Mouse (Mus musculus): ENCODE measurements around the gene Trim72. TPM values are rescaled to one million over a fixed set of nuclear protein-coding genes. Genes with fewer than 3 reads are reported as not detected.
"Not testable (repeated sequence)": the region's sequence is repeated elsewhere in the genome, so short reads cannot be mapped to it uniquely, and the experiment has no call there.

The Trim72 gene
- polyA plus RNA-seq, 1 experiment from 2014 or later = not detected

DNA sequence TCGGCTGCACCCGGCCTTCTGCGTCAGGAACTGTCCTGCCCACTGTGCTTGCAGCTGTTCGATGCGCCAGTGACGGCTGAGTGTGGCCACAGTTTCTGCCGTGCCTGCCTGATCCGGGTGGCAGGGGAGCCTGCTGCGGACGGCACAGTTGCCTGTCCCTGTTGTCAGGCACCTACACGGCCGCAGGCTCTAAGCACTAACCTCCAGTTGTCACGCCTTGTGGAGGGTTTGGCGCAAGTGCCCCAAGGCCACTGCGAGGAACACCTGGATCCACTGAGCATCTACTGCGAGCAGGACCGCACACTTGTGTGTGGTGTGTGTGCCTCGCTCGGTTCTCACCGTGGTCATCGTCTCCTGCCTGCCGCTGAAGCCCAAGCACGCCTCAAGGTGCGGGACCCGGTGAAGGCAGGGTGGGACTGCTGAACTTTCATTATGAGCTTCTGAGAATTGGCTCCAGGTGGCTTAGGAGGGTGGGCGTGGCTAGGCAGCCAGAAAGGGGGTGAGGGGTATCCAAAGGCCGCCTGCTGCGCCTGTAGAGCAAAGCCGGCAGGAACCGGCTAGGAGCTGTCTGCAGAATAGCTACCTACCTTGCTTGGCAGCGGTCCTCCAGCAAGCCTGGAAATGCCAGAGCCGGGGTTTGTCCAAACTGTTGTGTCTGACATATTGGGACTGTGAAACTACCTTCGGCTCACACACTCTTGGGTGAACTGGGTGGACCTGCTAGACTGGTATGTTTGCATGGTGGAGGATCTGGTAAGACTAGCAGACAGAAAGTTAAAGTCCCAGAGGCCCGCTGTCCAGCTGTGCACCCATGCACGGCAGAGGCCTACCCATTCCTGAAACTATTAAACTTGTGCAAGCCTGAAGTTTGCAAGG, 976 bp downstream of the Trim72 start:
- ATAC-seq (ENCODE audit: low FRiP score, low TSS enrichment) = peak; percentile 78
- peak overlapping the region; percentile 86 for H3K27ac ChIP-seq (ENCODE audit: low read depth, low read length)
- peaks cover 24% of the 10 kb centered on the region for H3K4me1 ChIP-seq (ENCODE audit: control insufficient read depth, insufficient read depth, low read length)
- no peaks in the 10 kb centered on the region for H3K9me3 ChIP-seq (ENCODE audit: control insufficient read depth, low read length)
- no peaks in the 10 kb centered on the region for H3K36me3 ChIP-seq (ENCODE audit: control insufficient read depth, insufficient read depth, low read length)
- H3K27me3 ChIP-seq (ENCODE audit: control insufficient read depth, insufficient read depth, low read length) = no peaks in the 10 kb centered on the region
- peak overlapping the region; percentile 35 for H3K4me2 ChIP-seq (replicated peaks; ENCODE audit: low read depth, low read length)
- H3K4me3 ChIP-seq (ENCODE audit: low read length) = peak overlapping the region; percentile 16
- H3K9ac ChIP-seq (ENCODE audit: low read depth, low read length) = no peak overlapping the region; the same call in 1 of the 2 replicates
- WGBS = 21% methylated on average over 35 of the region's 35 CpGs

DNA sequence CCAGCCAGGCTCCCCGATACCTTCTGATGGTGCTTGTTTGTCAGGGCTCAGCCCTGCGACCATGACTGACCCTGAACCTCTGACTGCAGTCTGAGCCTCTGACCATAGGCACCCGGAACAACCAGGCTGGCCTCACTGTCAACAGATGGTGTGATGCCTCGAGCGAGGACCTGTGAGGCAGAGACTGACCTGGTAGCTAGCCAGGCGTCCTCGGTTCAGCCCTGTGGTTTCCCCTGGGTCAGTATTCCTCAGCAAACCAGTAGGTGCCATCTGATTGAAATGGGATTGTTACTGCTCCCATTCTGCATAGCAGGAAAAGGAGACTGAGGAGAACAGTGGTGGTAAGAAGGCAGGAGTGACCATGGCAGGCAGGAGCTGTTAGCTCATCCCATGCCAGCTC, 2.4 kb downstream of the Trim72 start:
- H3K4me3 ChIP-seq (ENCODE audit: low read length) = no peak overlapping the region
- WGBS = 67% methylated on average over 7 of the region's 7 CpGs
- H3K27ac ChIP-seq (ENCODE audit: low read depth, low read length) = peak overlapping the region; percentile 86
- H3K27me3 ChIP-seq (ENCODE audit: control insufficient read depth, insufficient read depth, low read length) = no peaks in the 10 kb centered on the region
- no peaks in the 10 kb centered on the region for H3K9me3 ChIP-seq (ENCODE audit: control insufficient read depth, low read length)
- no peak overlapping the region for H3K9ac ChIP-seq (ENCODE audit: low read depth, low read length)
- no peak for ATAC-seq (ENCODE audit: low FRiP score, low TSS enrichment)
- peaks cover 24% of the 10 kb centered on the region for H3K4me1 ChIP-seq (ENCODE audit: control insufficient read depth, insufficient read depth, low read length)
- H3K36me3 ChIP-seq (ENCODE audit: control insufficient read depth, insufficient read depth, low read length) = no peaks in the 10 kb centered on the region
- no peak overlapping the region for H3K4me2 ChIP-seq (replicated peaks; ENCODE audit: low read depth, low read length)

DNA sequence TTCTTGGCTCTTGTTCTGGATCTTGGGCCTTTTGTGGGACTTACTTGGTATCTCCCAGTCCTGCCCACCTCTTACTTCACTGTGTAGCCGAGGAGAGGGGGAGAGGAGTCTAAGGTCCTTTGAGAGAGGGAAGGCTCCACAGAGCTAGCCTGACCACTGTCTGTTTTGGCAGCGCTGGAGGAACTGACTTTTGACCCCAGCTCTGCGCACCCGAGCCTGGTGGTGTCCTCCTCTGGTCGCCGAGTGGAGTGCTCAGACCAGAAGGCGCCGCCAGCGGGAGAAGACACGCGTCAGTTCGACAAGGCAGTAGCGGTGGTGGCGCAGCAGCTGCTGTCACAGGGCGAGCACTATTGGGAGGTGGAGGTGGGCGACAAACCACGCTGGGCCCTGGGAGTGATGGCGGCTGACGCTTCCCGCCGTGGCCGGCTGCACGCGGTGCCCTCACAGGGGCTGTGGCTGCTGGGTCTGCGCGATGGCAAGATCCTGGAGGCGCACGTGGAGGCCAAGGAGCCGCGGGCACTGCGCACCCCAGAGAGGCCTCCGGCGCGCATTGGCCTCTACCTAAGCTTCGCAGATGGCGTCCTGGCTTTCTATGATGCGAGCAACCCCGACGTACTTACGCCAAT, 6.1 kb downstream of the Trim72 start:
- H3K4me2 ChIP-seq (replicated peaks; ENCODE audit: low read depth, low read length) = no peak overlapping the region; the same call in 1 of the 2 replicates
- peak; percentile 45; the same call in 1 of the 2 replicates for ATAC-seq (ENCODE audit: low FRiP score, low TSS enrichment)
- WGBS = 53% methylated on average over 40 of the region's 40 CpGs
- no peak overlapping the region for H3K4me3 ChIP-seq (ENCODE audit: low read length)
- no peaks in the 10 kb centered on the region for H3K36me3 ChIP-seq (ENCODE audit: control insufficient read depth, insufficient read depth, low read length)
- H3K27me3 ChIP-seq (ENCODE audit: control insufficient read depth, insufficient read depth, low read length) = no peaks in the 10 kb centered on the region
- H3K27ac ChIP-seq (ENCODE audit: low read depth, low read length) = no peak overlapping the region
- H3K9ac ChIP-seq (ENCODE audit: low read depth, low read length) = peak overlapping the region; percentile 12; the same call in 1 of the 2 replicates
- H3K4me1 ChIP-seq (ENCODE audit: control insufficient read depth, insufficient read depth, low read length) = peaks cover 10% of the 10 kb centered on the region; the same call in 1 of the 2 replicates
- H3K9me3 ChIP-seq (ENCODE audit: control insufficient read depth, low read length) = no peaks in the 10 kb centered on the region

DNA sequence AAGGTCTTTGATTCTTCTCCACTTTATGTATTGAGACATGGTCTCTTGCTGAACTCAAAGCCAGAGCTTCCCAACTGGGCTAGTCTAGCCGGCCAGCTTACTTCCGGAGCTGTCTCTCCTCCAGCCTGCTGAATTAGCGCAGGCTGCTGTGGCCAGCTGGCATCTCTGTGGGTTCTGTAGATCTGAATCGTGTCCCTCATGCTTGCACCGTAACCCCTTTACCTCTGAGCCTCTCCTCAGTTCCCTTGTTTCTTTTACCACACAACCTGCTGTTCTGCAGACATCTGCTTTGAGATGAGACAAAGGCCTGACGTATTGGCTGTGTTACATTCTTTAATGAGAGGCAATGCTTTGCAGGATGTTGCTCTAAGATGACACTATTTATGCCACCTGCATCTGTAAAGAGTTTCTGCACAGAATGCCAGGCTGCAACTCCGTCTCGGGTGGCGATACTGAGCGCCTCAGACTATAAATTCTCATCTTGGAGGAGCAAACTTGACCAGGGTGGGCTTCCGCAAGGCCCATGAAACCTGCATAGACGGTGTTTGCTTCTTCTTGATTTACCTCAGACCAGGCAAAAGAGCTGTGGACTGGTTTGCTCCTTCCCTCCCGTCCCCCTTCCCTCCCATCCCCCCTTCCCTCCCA, 8.5 kb downstream of the Trim72 start:
- no peak overlapping the region for H3K27ac ChIP-seq (ENCODE audit: low read depth, low read length)
- H3K4me1 ChIP-seq (ENCODE audit: control insufficient read depth, insufficient read depth, low read length) = no peaks in the 10 kb centered on the region
- 72% methylated on average over 13 of the region's 13 CpGs for WGBS
- H3K9ac ChIP-seq (ENCODE audit: low read depth, low read length) = no peak overlapping the region
- H3K36me3 ChIP-seq (ENCODE audit: control insufficient read depth, insufficient read depth, low read length) = no peaks in the 10 kb centered on the region
- H3K4me2 ChIP-seq (replicated peaks; ENCODE audit: low read depth, low read length) = no peak overlapping the region
- H3K27me3 ChIP-seq (ENCODE audit: control insufficient read depth, insufficient read depth, low read length) = no peaks in the 10 kb centered on the region
- H3K9me3 ChIP-seq (ENCODE audit: control insufficient read depth, low read length) = no peaks in the 10 kb centered on the region
- H3K4me3 ChIP-seq (ENCODE audit: low read length) = no peak overlapping the region
- ATAC-seq (ENCODE audit: low FRiP score, low TSS enrichment) = no peak

DNA sequence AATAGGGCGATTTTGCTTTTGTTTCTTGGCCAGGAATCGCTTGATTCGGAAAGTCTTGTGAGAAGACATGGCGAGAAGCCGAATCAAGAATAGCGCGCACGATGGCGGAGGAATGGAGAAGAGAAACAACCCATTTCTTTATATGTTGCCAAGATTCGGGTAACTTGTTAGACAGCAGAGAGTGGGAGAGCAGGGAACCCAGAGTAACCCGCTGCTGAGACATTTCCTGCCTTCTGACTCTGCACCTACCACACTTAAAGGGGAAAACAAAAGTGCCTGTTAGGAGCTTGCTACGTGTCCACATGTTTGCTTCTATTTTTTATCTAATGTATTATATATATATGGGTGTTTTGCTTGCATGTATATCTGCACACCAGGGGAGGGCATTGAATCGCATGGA, 9.4 kb downstream of the Trim72 start:
- Histone ChIP-seq H3K36me3 (ENCODE audit: control insufficient read depth, insufficient read depth, low read length) (no peaks in the 10 kb centered on the region), H3K9me3 (ENCODE audit: control insufficient read depth, low read length) (no peaks in the 10 kb centered on the region), H3K4me3 (ENCODE audit: low read length) (no peak overlapping the region), H3K27me3 (ENCODE audit: control insufficient read depth, insufficient read depth, low read length) (no peaks in the 10 kb centered on the region), H3K4me2 (replicated peaks; ENCODE audit: low read depth, low read length) (no peak overlapping the region), H3K4me1 (ENCODE audit: control insufficient read depth, insufficient read depth, low read length) (no peaks in the 10 kb centered on the region), H3K9ac (ENCODE audit: low read depth, low read length) (no peak overlapping the region), H3K27ac (ENCODE audit: low read depth, low read length) (no peak overlapping the region)
- ATAC-seq (ENCODE audit: low FRiP score, low TSS enrichment) = no peak
- 91% methylated on average over 13 of the region's 13 CpGs for WGBS

DNA sequence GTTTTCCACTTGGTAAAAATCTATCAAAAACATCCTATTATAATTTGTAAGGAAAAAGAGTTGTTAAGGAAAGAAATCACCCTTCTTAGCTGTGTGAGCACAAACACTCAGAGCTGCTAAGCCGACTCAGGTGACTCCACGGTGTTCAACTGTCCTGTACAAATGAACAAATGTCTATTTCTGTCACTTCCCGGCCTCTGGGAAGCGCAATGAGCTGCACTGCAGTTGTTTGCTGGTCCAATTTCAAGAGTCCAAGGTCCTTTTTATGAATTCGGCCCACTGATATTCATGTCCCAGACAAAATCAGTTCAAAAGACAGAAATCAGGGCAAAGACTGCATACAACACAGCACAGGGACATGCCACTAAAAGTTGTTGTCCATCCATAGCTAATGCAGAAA, 12.4 kb downstream of the Trim72 start:
- not testable (repeated sequence) for H3K4me3 ChIP-seq (ENCODE audit: low read length); H3K27me3 ChIP-seq (ENCODE audit: control insufficient read depth, insufficient read depth, low read length); H3K9me3 ChIP-seq (ENCODE audit: control insufficient read depth, low read length); ATAC-seq (ENCODE audit: low FRiP score, low TSS enrichment); H3K36me3 ChIP-seq (ENCODE audit: control insufficient read depth, insufficient read depth, low read length); H3K4me2 ChIP-seq (replicated peaks; ENCODE audit: low read depth, low read length); H3K27ac ChIP-seq (ENCODE audit: low read depth, low read length); H3K9ac ChIP-seq (ENCODE audit: low read depth, low read length); H3K4me1 ChIP-seq (ENCODE audit: control insufficient read depth, insufficient read depth, low read length)
- WGBS = 85% methylated on average over 5 of the region's 5 CpGs

DNA sequence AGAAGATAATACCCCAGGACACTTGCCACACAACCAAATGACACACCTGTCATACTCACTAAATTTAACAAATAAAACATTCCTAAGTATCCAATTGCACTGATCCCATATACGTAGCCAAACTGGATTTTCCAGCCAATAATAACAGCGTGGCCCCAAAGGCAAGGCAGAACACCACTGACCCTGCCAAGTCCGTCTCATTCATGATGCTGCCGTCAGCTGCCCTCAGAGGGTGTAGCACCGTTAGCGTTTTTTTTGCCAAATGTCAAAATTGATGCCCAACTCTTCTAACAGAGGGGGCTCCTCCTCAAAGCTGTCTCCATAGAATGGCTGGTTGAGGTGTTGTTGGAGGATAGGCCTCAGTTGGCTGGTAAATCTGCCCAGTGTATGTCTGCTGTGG, 12.9 kb downstream of the Trim72 start:
- Histone ChIP-seq H3K4me3 (ENCODE audit: low read length) (no peak overlapping the region), H3K27me3 (ENCODE audit: control insufficient read depth, insufficient read depth, low read length) (no peaks in the 10 kb centered on the region), H3K4me1 (ENCODE audit: control insufficient read depth, insufficient read depth, low read length) (no peaks in the 10 kb centered on the region), H3K9ac (ENCODE audit: low read depth, low read length) (no peak overlapping the region), H3K27ac (ENCODE audit: low read depth, low read length) (no peak overlapping the region), H3K4me2 (replicated peaks; ENCODE audit: low read depth, low read length) (no peak overlapping the region), H3K36me3 (ENCODE audit: control insufficient read depth, insufficient read depth, low read length) (no peaks in the 10 kb centered on the region), H3K9me3 (ENCODE audit: control insufficient read depth, low read length) (no peaks in the 10 kb centered on the region)
- 83% methylated on average over 6 of the region's 6 CpGs for WGBS
- ATAC-seq (ENCODE audit: low FRiP score, low TSS enrichment) = no peak

DNA sequence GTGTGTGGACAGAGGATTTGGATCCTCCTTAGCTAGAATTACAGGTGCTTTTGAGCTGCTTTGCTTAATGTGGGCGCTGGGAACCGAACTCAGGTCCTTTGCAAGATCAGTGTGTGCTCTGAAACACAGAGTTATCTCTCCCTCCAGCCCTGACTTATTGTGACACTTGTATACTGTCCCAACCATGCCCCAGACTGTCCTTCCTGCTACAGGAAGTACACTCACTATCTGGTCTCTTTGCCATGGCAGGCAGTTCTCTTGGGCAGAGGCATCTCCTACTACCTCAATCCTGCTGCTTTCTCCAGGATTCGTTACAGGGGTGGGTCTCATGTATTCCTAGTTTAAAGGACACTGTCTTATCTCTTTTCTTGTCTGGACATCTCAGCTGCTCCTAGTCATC, 14.5 kb downstream of the Trim72 start:
- Histone ChIP-seq H3K27me3 (ENCODE audit: control insufficient read depth, insufficient read depth, low read length) (no peaks in the 10 kb centered on the region), H3K36me3 (ENCODE audit: control insufficient read depth, insufficient read depth, low read length) (no peaks in the 10 kb centered on the region), H3K27ac (ENCODE audit: low read depth, low read length) (no peak overlapping the region), H3K9me3 (ENCODE audit: control insufficient read depth, low read length) (no peaks in the 10 kb centered on the region), H3K4me3 (ENCODE audit: low read length) (no peak overlapping the region), H3K9ac (ENCODE audit: low read depth, low read length) (no peak overlapping the region), H3K4me2 (replicated peaks; ENCODE audit: low read depth, low read length) (no peak overlapping the region), H3K4me1 (ENCODE audit: control insufficient read depth, insufficient read depth, low read length) (no peaks in the 10 kb centered on the region)
- ATAC-seq (ENCODE audit: low FRiP score, low TSS enrichment) = no peak
- 90% methylated on average over 3 of the region's 3 CpGs for WGBS

DNA sequence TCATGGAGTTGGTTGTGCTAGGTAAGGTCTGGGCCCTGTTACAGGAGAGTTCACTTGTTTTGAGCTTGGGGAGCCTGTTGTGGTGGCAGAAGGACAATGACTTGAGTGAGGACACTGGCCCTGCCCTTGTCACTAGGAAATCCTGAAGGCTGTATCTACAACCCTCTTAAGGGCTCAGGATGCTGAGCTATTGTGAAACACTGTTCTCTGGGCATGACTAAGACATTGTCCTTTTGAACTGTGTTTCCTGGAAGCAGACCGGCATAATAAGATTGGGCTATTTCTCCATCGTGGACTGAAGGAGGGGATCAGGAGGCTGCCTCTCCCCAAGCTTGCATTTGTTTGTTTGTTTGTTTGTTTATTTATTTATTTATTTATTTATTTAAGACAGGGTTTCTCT, 15.4 kb downstream of the Trim72 start:
- Histone ChIP-seq H3K4me3 (ENCODE audit: low read length) (no peak overlapping the region), H3K36me3 (ENCODE audit: control insufficient read depth, insufficient read depth, low read length) (no peaks in the 10 kb centered on the region), H3K9me3 (ENCODE audit: control insufficient read depth, low read length) (no peaks in the 10 kb centered on the region), H3K4me1 (ENCODE audit: control insufficient read depth, insufficient read depth, low read length) (no peaks in the 10 kb centered on the region), H3K4me2 (replicated peaks; ENCODE audit: low read depth, low read length) (no peak overlapping the region), H3K27me3 (ENCODE audit: control insufficient read depth, insufficient read depth, low read length) (no peaks in the 10 kb centered on the region), H3K27ac (ENCODE audit: low read depth, low read length) (no peak overlapping the region), H3K9ac (ENCODE audit: low read depth, low read length) (no peak overlapping the region)
- WGBS = 87% methylated on average over 2 of the region's 2 CpGs
- no peak for ATAC-seq (ENCODE audit: low FRiP score, low TSS enrichment)

All from kidney, embryonic 14.5 days (tissue).